Mouse (Mus musculus): ENCODE results near the gene Ror1. TPM values are rescaled to one million over a fixed set of nuclear protein-coding genes. Genes with fewer than 3 reads are reported as not detected.

Ror1 gene
- total and polyA plus RNA-seq, 3 experiments: 0.05 TPM; not detected in 2

DNA sequence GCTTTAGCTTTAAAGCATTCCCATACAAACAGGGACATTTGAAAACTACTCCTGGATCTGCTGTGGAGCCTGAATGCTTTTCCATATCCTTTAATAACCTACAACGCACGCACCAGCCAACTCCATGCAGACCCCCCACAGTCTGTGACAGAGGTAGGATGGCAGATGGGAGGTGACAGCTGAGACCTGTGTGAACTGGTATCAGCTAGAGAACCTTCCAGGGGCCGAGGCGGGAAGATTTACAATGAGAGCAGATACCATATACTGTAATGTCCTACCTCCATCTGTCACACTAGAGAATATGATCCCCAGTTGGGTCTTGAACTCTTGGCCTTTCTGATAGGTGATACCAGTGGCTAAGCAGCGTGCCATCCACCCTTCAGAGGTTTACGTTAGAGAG lies 149.1 kb downstream of the Ror1 start:
- Histone ChIP-seq H3K27me3 (ENCODE audit: insufficient read depth, low read length) (no peaks in the 10 kb centered on the region), H3K4me3 (ENCODE audit: low read depth, low read length) (no peak overlapping the region), H3K9me3 (replicated peaks) (peaks cover 9% of the 10 kb centered on the region; the same call in 1 of the 2 replicates), H3K4me1 (ENCODE audit: insufficient read depth, low read depth, low read length) (no peaks in the 10 kb centered on the region), H3K36me3 (replicated peaks) (no peaks in the 10 kb centered on the region)
- TF ChIP-seq POLR2AphosphoS5 (IDR thresholded peaks at IDR 0.05; ENCODE audit: insufficient replicate concordance, low read depth, low read length) (no peak), GATA1 (IDR thresholded peaks at IDR 0.05; ENCODE audit: borderline replicate concordance, low read length) (no peak), GATA2 (IDR thresholded peaks at IDR 0.05; ENCODE audit: borderline replicate concordance, low read depth, low read length) (no peak), CTCF (IDR thresholded peaks at IDR 0.05; ENCODE audit: low read depth, low read length) (no peak), TAL1 (conservative IDR thresholded peaks at IDR 0.05; ENCODE audit: low read depth, low read length) (no peak)
- DNase-seq (ENCODE audit: low spot score) (no peak), ATAC-seq (ENCODE audit: extremely low read depth, insufficient number of reproducible peaks, low FRiP score, poor library complexity, severe bottlenecking) (no peak)

- Histone ChIP-seq H3K27me3 (ENCODE audit: insufficient read depth, low read length) (no peaks in the 10 kb centered on the region), H3K4me3 (ENCODE audit: low read depth, low read length) (no peak overlapping the region), H3K9me3 (replicated peaks) (0 out of 2 replicates have a peak, but pooled peaks cover 10% of the 10 kb centered on the region), H3K36me3 (replicated peaks) (no peaks in the 10 kb centered on the region), H3K4me1 (ENCODE audit: insufficient read depth, low read depth, low read length) (no peaks in the 10 kb centered on the region)
- no peak for TF ChIP-seq TAL1 (conservative IDR thresholded peaks at IDR 0.05; ENCODE audit: low read depth, low read length)
- no peak for TF ChIP-seq GATA2 (IDR thresholded peaks at IDR 0.05; ENCODE audit: borderline replicate concordance, low read depth, low read length)
- TF ChIP-seq GATA1 (IDR thresholded peaks at IDR 0.05; ENCODE audit: borderline replicate concordance, low read length): no peak
- no peak for DNase-seq (ENCODE audit: low spot score)
- ATAC-seq (ENCODE audit: extremely low read depth, insufficient number of reproducible peaks, low FRiP score, poor library complexity, severe bottlenecking): no peak
Measured at GRCm38 (mm10) chr4:100247826-100248225, 152.2 kb downstream of the Ror1 start.

- no peaks in the 10 kb centered on the region for H3K27me3 ChIP-seq (ENCODE audit: insufficient read depth, low read length)
- DNase-seq (ENCODE audit: low spot score) (no peak), ATAC-seq (ENCODE audit: extremely low read depth, insufficient number of reproducible peaks, low FRiP score, poor library complexity, severe bottlenecking) (no peak)
- H3K4me3 ChIP-seq (ENCODE audit: low read depth, low read length): no peak overlapping the region
- TF ChIP-seq TAL1 (conservative IDR thresholded peaks at IDR 0.05; ENCODE audit: low read depth, low read length): no peak
- no peak for TF ChIP-seq CTCF (IDR thresholded peaks at IDR 0.05; ENCODE audit: low read depth, low read length)
- TF ChIP-seq POLR2AphosphoS5 (IDR thresholded peaks at IDR 0.05; ENCODE audit: insufficient replicate concordance, low read depth, low read length): no peak
- TF ChIP-seq GATA1 (IDR thresholded peaks at IDR 0.05; ENCODE audit: borderline replicate concordance, low read length): no peak
- TF ChIP-seq GATA2 (IDR thresholded peaks at IDR 0.05; ENCODE audit: borderline replicate concordance, low read depth, low read length): no peak
- H3K36me3 ChIP-seq (replicated peaks): no peaks in the 10 kb centered on the region
- H3K4me1 ChIP-seq (ENCODE audit: insufficient read depth, low read depth, low read length): no peaks in the 10 kb centered on the region
- 0 out of 2 replicates have a peak, but pooled peaks cover 10% of the 10 kb centered on the region for H3K9me3 ChIP-seq (replicated peaks)
Measured at GRCm38 (mm10) chr4:100248273-100248672, 152.7 kb downstream of the Ror1 start.

DNA sequence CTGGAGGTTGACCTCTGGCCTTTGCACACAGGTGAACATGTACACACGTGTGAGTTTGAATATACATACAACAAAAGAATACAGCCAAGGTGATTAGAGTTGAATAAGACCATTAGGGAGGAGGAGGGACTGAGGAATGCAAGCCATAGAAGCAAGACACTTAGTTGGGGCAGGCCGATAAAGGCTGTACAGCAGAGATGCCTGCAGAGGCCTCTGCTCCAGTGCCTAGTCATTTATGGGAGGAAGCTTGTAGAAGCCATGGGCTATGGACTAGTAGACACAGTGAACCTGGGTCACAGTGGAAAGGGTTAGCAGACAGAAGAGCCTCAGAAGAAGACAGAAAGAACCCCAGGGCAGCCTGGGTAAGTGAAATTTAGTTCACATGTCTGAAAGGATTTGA lies 155.7 kb downstream of the Ror1 start:
- ATAC-seq (ENCODE audit: extremely low read depth, insufficient number of reproducible peaks, low FRiP score, poor library complexity, severe bottlenecking) (no peak), DNase-seq (ENCODE audit: low spot score) (no peak)
- Histone ChIP-seq H3K4me3 (ENCODE audit: low read depth, low read length) (no peak overlapping the region), H3K4me1 (ENCODE audit: insufficient read depth, low read depth, low read length) (no peaks in the 10 kb centered on the region), H3K9me3 (replicated peaks) (peaks cover 20% of the 10 kb centered on the region; the same call in 1 of the 2 replicates), H3K36me3 (replicated peaks) (no peaks in the 10 kb centered on the region), H3K27me3 (ENCODE audit: insufficient read depth, low read length) (no peaks in the 10 kb centered on the region)
- TF ChIP-seq TAL1 (conservative IDR thresholded peaks at IDR 0.05; ENCODE audit: low read depth, low read length): no peak
- no peak for TF ChIP-seq GATA2 (IDR thresholded peaks at IDR 0.05; ENCODE audit: borderline replicate concordance, low read depth, low read length)
- TF ChIP-seq GATA1 (IDR thresholded peaks at IDR 0.05; ENCODE audit: borderline replicate concordance, low read length): no peak
- no peak for TF ChIP-seq CTCF (IDR thresholded peaks at IDR 0.05; ENCODE audit: low read depth, low read length)
- TF ChIP-seq POLR2AphosphoS5 (IDR thresholded peaks at IDR 0.05; ENCODE audit: insufficient replicate concordance, low read depth, low read length): no peak

DNA sequence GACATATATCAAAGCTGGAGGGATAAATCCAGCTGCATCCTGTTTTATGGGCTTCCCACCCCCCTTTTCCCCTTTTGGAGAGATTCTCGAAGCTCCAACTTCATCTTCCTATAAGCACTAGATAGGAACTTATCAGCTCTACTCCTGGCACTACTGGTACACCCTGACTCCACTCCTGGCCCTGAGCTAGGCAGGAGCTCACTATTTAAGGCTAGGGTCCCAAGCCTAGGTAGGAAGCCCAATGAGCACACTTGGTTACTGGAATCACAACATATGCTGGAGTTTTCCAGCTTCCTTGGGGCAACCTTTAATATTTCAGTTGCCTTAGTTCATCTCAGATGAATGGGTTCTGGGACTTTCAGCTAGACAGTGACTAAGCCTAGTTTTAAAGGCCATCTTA lies 156.5 kb downstream of the Ror1 start:
- no peak for TF ChIP-seq POLR2AphosphoS5 (IDR thresholded peaks at IDR 0.05; ENCODE audit: insufficient replicate concordance, low read depth, low read length)
- TF ChIP-seq TAL1 (conservative IDR thresholded peaks at IDR 0.05; ENCODE audit: low read depth, low read length): no peak
- no peak for TF ChIP-seq GATA2 (IDR thresholded peaks at IDR 0.05; ENCODE audit: borderline replicate concordance, low read depth, low read length)
- no peak for TF ChIP-seq CTCF (IDR thresholded peaks at IDR 0.05; ENCODE audit: low read depth, low read length)
- no peak for TF ChIP-seq GATA1 (IDR thresholded peaks at IDR 0.05; ENCODE audit: borderline replicate concordance, low read length)
- ATAC-seq (ENCODE audit: extremely low read depth, insufficient number of reproducible peaks, low FRiP score, poor library complexity, severe bottlenecking): no peak
- no peaks in the 10 kb centered on the region for H3K4me1 ChIP-seq (ENCODE audit: insufficient read depth, low read depth, low read length)

GRCm38 (mm10) chr4:100252646-100253045 lies 157.1 kb downstream of the Ror1 start:
- Histone ChIP-seq H3K4me3 (ENCODE audit: low read depth, low read length) (no peak overlapping the region), H3K9me3 (replicated peaks) (peaks cover 23% of the 10 kb centered on the region; the same call in 1 of the 2 replicates), H3K36me3 (replicated peaks) (no peaks in the 10 kb centered on the region), H3K4me1 (ENCODE audit: insufficient read depth, low read depth, low read length) (no peaks in the 10 kb centered on the region), H3K27me3 (ENCODE audit: insufficient read depth, low read length) (no peaks in the 10 kb centered on the region)
- DNase-seq (ENCODE audit: low spot score) (no peak), ATAC-seq (ENCODE audit: extremely low read depth, insufficient number of reproducible peaks, low FRiP score, poor library complexity, severe bottlenecking) (no peak)
- no peak for TF ChIP-seq GATA1 (IDR thresholded peaks at IDR 0.05; ENCODE audit: borderline replicate concordance, low read length)
- no peak for TF ChIP-seq POLR2AphosphoS5 (IDR thresholded peaks at IDR 0.05; ENCODE audit: insufficient replicate concordance, low read depth, low read length)
- TF ChIP-seq TAL1 (conservative IDR thresholded peaks at IDR 0.05; ENCODE audit: low read depth, low read length): no peak
- no peak for TF ChIP-seq GATA2 (IDR thresholded peaks at IDR 0.05; ENCODE audit: borderline replicate concordance, low read depth, low read length)

More for the DNA sequence above, 156.5 kb downstream of the Ror1 start:
- peaks cover 23% of the 10 kb centered on the region; the same call in 1 of the 2 replicates for H3K9me3 ChIP-seq (replicated peaks)
- no peak for DNase-seq (ENCODE audit: low spot score)
- H3K4me3 ChIP-seq (ENCODE audit: low read depth, low read length): no peak overlapping the region
- H3K27me3 ChIP-seq (ENCODE audit: insufficient read depth, low read length): no peaks in the 10 kb centered on the region
- no peaks in the 10 kb centered on the region for H3K36me3 ChIP-seq (replicated peaks)
